Mouse (Mus musculus) adrenal gland, postnatal 4 days (tissue): ENCODE results near the gene Mgst3. TPM values are rescaled to one million over a fixed set of nuclear protein-coding genes. Genes with fewer than 3 reads are reported as not detected.
A peak's percentile ranks its signal among the peaks of the same experiment; 100 is the strongest.

Source experiments
- DNase-seq, 2 experiments: peaks; one replicate each; pipeline ENCODE4 v3.0.0; 2021 to 2022; ENCODE audit warnings: low spot score in 2 of 2, mixed read lengths in 2 of 2
- long read RNA-seq, 2 experiments: library from polyadenylated mRNA; stranded (forward); transcript quantifications; one replicate each; pipeline ENCODE4 v2.0.0; 2021
- total RNA-seq, 2 experiments: library from RNA; stranded (reverse); gene quantifications; 2 replicates each; pipeline ENCODE4 v1.2.3; 2021

Gene Mgst3
- 10 to 100 TPM; 67.2 to 77.2 TPM for total RNA-seq
- long read RNA-seq, experiment 1, transcript Mgst3-201 (6 exons, 1,097 nt) = major isoform, 151 of 171 reads
- long read RNA-seq, experiment 1, partial matches to known transcripts = 14 of 171 reads
- long read RNA-seq, experiment 1, other reads (novel, unspliced or antisense) = 6 of 171 reads
- long read RNA-seq, experiment 2, transcript Mgst3-201 (6 exons, 1,097 nt) = major isoform, 97 of 108 reads
- long read RNA-seq, experiment 2, partial matches to known transcripts = 7 of 108 reads
- long read RNA-seq, experiment 2, other reads (novel, unspliced or antisense) = 4 of 108 reads

DNA sequence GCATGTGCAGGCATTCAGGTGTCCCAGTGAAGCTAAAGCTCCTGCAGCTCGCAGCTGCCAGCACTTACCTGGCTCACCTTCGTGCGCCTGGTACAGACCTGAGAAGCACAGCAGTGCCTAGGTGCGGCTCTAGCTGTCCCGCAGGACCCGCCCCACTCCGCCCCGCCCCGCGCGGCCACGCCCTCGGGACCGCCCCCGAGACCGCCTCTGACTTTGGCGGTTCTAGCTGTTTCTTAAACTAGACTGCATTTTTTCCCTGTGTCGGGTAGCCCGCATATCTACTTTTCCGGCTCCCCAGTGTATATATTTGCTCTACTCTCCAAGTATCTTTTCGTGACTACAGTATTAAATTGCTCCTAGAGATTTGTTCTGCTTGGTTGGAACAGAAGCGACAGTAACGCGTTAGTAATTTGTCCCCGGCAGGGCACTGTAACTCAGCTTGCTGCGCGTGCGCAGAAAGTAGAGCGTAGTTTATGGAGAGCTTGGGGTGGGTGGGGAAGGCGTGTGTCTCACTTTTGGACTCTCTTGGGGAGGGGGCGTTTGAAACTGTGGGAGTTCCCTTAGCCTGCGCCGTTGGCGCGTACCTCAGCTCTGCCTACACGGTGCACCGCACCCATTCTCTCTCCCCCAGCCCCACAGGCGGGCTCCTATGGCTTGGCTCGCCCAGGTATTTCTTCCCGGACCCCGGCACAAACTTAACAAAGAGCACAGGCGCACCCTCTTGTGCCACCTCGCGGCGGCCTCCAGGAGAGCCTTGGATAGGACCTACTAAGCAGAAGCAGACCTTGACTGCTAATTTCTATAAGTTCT lies at the start of gene Mgst3:
Mgst3 (minus strand) TSS at position 159 of the 810 bp plus-strand sequence.
- peak; percentile 86 to 89 for DNase-seq

DNA sequence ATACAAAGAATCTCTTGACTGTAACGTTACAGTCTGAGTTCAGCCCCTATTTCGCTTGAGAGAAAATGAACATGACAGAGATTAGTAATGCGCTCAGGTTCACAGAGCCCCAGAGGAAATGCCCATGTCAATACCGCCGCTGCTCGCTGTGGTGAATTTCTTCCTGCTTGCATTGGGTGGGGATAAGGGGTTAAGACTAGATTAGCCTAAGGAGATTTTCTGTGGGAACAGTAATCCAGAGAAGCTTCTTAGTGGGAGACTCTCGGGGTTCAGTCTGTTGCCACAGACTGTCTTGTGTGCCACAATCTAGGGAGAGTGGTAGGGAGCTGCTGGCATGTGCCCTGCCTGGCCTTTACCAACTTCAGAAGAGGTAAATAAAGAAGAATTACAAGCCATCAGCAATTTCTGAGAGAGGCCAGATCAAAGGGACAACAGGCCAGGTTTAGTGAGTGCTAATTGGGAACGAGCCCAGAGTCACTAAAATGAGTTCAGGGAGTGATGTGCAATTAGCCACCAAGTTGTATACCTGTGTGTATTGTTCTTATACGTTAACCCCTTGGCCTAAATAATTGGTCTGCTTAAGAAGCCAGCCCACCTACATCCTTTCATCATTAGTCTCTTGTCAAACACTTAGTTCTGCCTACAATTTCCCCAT lies 44.7 kb upstream of the Mgst3 start:
- DNase-seq = no peak

DNA sequence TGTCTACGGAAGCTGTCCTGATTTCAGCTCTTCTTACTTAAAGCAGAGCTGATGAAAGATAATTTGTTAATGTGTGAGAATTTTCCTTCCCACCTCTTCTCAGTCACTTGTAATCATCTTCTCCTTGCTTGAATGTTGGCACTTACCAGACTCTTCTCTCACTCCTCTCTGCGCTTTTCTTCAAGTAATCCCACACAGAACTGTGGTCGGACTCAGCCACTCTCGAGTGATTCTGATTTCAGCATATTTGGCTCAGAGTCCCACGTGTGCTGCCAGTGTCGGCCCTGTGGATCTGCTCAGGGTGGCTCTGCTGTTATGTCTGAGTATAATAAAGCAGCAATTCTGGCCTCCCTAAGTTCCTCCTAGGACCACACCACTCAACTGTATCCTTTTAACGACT lies 43.5 kb upstream of the Mgst3 start:
- DNase-seq = no peak

DNA sequence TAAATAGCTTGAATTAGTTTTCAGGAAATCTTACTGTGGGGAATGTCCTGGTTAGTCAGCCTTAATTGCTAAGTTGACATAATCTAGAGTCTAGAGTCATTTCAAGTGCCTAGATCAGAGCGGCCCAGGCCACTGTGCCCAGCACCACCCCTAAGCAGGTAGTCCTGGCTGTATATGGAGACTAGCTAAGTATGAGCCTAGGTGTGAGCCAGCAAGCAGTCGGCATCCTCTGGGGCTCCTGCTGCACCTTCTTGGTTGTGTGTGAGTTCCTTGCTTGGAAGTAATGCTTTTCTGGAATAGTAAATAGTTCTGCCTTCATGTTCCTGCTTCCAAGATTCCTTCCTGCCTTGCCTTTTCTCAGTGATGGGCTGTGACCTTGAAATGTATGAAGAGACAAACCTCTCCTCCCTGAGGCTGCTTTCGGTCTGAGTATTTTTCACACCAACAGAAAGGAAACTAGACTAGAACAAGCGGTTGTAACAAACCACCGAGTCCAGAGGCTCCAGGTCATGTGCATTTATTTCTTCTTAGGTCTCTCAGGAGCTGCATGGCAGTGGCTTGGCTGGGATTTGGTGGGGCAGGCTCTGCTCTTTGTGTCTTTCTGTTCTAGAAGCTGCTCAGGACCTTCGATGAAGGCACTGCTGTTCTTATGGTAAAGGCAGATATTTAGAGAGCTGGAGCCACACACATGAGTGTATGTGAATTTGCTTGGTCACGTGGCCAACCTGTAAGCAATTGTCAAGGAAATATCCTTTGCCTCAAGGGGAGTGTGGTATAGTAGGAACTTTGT lies 42.7 kb upstream of the Mgst3 start:
- no peak for DNase-seq

DNA sequence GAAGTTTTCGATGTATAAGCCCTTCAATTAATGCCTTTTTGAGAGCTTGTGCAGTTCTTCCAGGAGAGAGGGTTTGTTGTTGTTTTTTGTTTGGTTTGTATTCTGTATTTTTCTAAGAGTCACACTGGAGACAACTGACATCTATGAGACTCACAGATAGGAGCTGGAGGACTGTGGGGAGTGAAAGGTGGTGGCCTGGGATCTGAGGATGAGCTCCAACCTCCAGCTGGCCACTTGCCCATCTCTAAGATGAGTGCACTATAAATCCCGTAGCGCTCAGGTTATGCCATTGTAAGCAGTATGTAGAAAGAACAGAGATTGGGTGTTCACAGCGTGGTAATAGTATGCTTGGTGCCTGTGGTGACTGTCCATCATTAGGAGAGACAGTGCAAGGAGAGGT lies 41.3 kb upstream of the Mgst3 start:
- DNase-seq = no peak

DNA sequence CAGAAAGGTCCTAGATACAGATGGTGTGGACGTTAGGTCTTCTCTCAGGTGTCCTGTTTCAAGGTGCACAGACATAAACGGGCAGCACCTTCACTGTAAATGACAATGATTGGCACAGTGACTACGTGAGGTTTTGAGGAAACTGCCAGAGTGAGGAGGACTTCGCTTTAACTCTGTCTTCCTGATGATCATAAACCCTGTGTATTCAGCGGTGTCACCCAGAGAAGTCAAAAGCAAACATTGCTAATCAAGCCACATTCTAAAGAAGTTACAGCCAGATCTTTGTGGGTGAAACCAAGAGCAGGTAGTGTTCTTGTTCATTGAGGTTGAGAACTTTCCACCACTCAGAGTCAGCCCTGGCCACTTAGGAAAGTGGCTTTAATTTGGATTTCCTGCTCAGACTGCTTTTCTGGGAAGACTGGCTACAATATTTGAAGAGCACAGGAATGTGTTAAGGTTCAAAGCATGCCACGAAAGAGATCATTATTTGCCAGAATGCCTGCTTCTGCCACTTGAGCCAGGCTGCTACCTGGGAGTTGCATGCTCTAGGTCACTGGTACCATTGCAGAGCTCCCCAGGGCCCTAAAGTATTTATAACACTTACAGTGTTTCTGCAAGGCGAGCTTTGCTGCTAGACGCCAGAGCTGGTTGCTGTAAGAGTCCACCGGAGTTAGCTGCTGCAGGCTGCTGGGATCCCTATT lies 37.5 kb upstream of the Mgst3 start:
- no peak for DNase-seq

DNA sequence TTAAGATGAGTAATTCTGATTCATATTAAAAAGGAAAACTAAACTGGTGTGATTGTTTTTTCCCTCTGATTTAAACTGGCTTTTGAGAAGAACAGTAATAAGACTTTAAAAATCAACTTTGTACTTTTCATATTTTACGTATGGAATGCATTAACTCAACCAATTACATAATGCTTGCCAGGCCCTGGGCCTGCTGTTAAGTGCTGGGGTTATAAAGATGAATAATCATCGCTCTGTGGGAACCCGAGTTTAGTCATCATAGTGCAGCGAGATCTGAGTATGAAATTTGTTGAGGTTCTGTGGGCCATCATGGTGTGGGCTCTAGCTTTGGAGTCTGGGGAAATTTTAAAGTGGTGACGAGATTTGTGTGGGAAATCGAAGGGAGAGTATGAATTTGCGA lies 33.0 kb upstream of the Mgst3 start:
- DNase-seq = no peak

DNA sequence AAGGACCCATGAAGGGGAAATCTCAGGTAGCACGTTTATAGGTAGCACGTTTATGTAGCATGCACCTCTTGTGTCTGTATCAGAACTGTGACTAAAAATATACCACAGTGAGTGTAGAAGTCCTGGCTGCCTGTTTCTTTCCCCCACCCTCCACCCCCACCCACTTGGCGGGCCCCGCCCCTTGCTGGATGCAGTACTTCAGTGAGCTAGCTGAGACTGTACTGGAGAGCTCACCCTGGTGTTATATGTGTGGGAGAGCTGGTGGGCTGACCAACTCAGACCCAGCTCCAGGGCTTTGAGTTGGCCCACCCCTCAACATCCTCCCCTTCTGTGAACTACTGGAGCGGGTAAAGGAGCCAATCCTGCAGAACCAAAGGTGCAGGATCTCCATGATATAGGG lies 31.9 kb upstream of the Mgst3 start:
- no peak for DNase-seq

DNA sequence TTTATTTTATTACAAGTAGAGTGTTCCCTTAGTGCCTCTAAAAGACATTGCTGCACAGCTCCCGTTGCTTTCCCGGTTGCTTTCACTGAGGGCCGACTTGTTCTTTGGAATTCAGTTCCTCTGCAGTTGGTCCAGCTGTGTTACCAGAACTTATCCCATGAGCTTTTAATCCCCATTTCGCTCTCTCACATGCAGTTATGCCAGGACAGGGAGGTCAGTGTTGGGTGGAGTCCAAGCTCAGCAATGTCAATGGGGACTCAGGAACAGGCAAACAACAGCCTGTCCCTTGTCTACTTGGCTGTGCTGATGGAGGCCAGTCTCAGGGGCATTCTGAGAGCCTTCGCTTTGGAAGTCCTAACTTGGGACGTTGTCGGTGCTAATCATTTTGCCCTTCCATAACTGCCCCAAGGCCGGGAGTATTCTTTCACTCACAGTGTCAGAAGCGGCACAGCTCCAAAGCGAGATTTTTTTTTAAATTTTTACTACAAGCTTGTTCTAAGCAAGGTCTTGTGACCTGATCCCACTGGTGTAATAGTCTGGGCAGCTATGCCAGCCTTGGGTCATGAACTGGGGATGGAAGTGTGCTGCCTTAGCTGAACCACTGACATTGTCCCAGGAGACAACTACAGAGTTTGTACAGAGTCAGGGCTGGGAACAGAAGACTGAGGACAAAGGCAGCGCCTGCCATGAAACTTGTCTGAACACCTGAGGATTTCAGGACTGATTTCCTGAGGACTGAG lies 29.0 kb upstream of the Mgst3 start:
- DNase-seq = no peak

DNA sequence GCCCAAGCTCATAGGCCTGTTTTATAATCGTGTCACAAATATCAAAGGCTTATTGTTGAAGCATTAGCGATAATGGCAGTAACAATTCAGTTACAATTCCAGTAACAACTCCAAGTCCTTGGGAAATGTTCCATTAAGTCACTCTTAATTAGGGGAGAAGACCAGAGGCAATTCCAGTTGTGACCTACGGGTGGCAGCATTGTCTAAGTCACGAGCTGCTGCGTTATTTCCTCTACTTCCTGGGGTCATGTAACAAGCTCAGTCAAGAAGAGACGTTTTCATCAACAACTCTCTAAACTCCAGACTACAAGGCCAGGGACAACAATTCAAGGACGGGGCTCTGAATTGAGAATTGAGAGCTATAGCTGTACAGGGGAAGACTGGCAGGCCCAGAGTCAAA lies 21.2 kb upstream of the Mgst3 start:
- DNase-seq = peak; percentile 47 to 50

DNA sequence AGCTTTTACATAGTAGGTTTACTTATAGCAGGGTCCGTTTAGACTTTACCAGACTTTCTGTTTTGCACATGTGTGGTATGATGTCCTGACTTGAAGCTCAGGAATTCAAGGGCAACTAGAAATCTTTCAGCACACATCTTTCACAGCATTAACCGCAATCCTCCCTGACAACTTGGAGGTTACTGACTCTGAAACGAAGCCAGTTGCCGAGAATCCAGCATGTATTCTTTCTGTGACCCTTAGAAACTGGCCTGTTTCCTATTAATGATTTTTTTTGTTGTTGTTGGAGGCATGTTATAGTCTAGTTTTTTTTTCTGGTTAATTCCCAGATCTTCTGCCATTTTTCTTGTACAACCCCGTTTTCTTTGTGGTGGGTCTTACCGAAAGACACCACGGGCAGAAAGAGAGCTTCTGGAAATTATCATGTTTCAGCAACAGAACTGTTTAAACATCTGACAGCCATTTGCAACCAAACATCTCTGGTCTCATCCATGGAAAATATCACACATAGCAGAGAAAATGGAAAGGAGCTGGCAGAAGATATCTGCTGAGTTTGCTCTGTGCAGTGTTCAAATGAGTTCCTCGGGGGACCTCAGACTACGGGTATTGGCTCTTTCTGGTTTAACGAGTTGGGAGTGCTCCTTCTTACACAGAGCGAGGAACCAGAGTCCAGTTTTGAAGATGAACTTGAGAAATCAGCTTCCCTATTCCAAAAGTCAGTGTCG lies 18.5 kb upstream of the Mgst3 start:
- no peak for DNase-seq

DNA sequence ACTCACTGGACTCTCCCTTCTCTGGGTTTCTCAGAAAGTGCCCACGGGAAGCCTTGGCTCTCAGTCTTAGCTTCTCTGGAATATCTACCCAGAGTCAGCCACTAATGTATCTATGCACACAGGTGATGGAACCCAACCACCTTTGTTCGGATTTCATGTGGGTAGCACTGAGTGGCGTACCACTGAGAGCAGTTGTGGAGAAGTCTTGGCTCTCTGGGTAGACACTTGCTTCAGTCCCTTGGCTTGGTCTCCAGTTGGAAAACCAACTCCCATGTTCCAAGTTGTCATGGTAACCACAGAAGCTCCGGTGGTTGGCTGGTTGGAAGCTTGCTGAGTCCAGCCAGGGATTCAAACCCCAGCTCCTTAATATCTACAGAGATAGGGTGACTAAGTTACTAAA lies 16.0 kb upstream of the Mgst3 start:
- DNase-seq = no peak

DNA sequence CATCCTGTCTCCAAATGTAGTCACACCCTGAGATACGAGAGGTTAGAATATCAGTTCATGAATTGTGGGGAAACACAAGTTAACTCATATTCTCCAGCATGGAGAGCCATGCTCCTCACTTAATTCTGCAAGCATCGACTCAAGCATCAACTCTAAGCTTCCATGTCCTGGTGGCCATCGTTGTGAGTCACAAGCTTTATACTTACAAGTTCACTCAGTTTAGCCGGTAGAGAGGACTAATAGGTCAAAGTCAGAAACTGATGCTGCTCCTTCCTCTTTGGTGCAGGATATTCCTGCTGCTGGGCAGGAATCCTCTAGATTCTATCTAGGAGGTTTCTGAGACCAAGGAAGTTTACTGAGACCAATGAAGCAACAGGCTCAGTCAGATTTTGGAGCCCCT lies 11.6 kb upstream of the Mgst3 start:
- no peak for DNase-seq

DNA sequence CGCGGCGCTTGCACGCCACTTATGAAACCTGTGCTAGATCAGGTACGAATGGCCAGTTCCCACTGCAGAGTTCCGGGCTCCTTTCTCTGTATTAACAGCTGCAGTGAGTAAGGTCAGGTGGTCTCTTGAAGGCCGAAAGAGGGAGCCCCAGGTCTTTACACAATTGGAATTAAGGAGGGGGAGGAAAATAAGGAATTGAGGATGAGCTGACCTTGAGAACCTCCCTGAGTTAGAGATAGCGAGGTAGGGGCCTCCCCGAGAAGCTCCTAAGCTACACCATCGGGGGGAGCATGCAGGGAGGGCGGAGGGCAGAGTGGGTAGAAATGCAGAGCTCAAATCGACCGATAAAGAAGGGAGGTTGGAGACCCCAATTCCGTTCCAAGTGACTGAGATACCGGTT lies 360 bp downstream of the Mgst3 start:
- no peak for DNase-seq

DNA sequence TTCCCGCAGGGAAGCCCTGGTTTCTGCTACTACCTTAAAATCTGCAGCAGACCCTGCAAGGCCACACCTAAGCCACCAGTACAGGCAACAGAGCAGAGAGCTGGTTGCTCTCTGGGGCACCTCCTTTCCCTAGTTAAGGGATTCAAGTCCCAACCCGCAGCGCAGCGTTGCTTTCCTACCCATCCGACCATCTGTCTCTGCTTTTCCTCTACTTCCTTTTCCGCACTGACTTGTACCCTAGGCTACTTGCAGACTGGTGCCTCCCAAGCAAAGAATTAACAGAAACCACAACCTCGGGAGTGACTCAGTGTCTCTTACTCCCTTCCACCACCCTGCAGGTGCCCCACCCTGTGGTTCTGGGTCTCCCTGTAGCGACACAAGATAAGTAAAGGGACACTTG lies 954 bp downstream of the Mgst3 start:
- DNase-seq = no peak

DNA sequence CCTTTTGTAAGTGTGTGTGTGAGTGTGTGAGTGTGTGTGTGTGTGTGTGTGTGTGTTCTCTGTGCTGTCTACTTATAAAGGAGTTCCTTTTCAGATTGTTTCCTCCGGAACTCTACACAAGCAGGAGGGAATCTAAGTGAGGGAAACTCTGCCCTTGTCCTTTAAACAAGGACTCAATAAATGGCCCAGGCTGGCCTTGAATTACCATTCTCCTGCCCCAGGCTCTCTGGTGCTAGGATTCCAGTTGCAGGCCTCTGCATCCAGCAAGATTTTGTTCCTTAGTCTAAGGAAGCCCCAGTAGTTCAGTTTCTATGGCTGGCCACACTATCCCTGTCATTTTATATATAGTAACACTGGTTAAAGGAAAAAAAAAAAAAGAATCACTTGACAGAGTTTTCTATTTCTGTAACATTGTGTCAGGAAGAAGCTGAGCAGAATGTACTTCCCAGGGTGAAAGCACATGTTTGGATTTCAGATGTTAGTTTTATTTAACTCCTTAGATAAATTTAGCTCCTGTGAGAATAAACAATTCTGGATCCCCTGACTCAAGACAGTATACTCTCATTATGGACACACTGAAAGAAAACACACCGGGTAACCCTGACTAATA lies 1.5 kb downstream of the Mgst3 start:
- DNase-seq = no peak

DNA sequence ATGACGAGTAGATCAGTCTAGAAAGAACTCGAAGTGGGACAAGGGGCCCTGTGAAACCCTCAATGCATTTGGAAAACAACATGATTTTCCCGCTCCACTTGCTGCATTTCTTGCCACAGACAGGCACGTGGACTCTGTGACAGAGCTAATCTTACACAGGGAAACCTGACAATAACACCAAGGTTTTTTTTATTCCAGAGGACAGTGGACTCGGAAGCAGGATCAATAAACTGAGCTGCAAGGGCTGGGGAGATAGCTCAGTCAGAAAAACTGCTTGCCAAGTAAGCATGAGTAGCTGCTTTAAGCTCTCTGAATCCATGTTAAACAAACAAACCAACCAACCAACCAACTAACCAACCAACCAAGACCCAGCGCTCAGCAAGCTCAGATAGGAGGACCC lies 2.4 kb downstream of the Mgst3 start:
- DNase-seq = no peak

DNA sequence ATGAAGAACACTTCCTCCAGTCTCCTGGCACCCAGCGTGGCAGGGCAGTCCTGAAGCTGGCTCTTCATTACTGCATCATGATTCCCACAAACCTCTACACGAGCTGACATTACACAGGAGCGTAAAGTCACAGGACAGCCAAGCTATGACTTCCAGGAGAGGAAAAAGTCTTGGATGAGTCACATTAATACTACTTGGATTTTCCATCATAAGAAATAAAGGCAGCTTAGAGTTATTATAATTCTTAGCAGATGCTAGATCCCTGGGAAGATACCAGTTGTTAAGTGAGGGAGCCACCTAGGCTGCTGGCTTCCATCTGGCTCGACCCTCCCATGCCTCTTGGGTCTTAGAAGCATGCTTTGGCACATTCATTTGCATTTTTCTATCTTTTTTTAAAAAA lies 3.3 kb downstream of the Mgst3 start:
- no peak for DNase-seq

DNA sequence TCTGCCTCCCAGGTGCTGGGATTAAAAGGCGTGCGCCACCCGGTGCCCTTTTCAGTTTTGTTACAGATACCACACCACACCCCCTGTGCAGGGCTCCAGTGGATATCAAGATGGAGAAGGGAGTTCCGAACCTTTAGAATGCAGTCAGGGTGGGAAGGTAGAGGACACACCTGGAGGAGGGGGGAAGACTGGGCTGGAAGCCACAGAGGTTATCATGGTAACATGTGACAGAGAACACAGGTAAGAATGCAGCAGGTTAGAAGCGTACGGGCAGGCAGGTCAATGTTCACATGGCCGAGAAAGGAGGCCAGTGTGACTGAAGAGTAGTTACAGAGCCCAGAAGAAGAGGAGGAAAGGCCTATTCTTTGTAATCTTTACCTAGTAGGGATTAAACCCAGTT lies 4.1 kb downstream of the Mgst3 start:
- no peak for DNase-seq
